Mouse (Mus musculus): Measurements from ENCODE around the gene Rnf208.

Rnf208 gene

GRCm38 (mm10) chr2:25242101-25242506, at the start of gene Rnf208, which contains the start of gene Cysrt1:
Gene Rnf208, plus strand, starts transcription at chr2:25242255.
Gene Cysrt1, minus strand, starts transcription at chr2:25242452.
- no peak for DNase-seq (ENCODE audit: low spot score in 2 of 2)

GRCm38 (mm10) chr2:25193330-25193770, 48.7 kb upstream of the Rnf208 start:
- DNase-seq (ENCODE audit: low spot score in 2 of 2) = peak; percentile 75 to 88

GRCm38 (mm10) chr2:25194006-25194405, 48.0 kb upstream of the Rnf208 start:
- no peak for DNase-seq (ENCODE audit: low spot score in 2 of 2)

- no peak for DNase-seq (ENCODE audit: low spot score in 2 of 2)
These were observed 47.4 kb upstream of the Rnf208 start for GRCm38 (mm10) chr2:25194486-25195171.

- no peak for DNase-seq (ENCODE audit: low spot score in 2 of 2)
These were observed 46.6 kb upstream of the Rnf208 start for GRCm38 (mm10) chr2:25195211-25196156.

GRCm38 (mm10) chr2:25196172-25196954, 45.7 kb upstream of the Rnf208 start, which contains the start of gene Tor4a:
Gene Tor4a, minus strand, starts transcription at chr2:25196886.
- no peak for DNase-seq (ENCODE audit: low spot score in 2 of 2)

- DNase-seq (ENCODE audit: low spot score in 2 of 2) = no peak
These were observed 44.9 kb upstream of the Rnf208 start for GRCm38 (mm10) chr2:25197191-25197590.

GRCm38 (mm10) chr2:25197946-25198345, 44.1 kb upstream of the Rnf208 start:
- no peak for DNase-seq (ENCODE audit: low spot score in 2 of 2)

- no peak for DNase-seq (ENCODE audit: low spot score in 2 of 2)
These were observed 41.4 kb upstream of the Rnf208 start for GRCm38 (mm10) chr2:25200631-25201030.

GRCm38 (mm10) chr2:25203631-25204214, 38.3 kb upstream of the Rnf208 start:
- DNase-seq (ENCODE audit: low spot score in 2 of 2) = no peak

- DNase-seq (ENCODE audit: low spot score in 2 of 2) = no peak
These were observed 34.5 kb upstream of the Rnf208 start for GRCm38 (mm10) chr2:25207593-25207992.

- DNase-seq (ENCODE audit: low spot score in 2 of 2) = no peak
These were observed 31.4 kb upstream of the Rnf208 start for GRCm38 (mm10) chr2:25210686-25211085.

- DNase-seq (ENCODE audit: low spot score in 2 of 2) = peak; percentile 84 to 85
These were observed 30.9 kb upstream of the Rnf208 start, which contains the start of gene Nelfb for GRCm38 (mm10) chr2:25211121-25211670. Gene Nelfb, minus strand, starts transcription at chr2:25211489.

GRCm38 (mm10) chr2:25213266-25213865, 28.7 kb upstream of the Rnf208 start:
- DNase-seq (ENCODE audit: low spot score in 2 of 2) = no peak

- DNase-seq (ENCODE audit: low spot score in 2 of 2) = no peak
These were observed 27.6 kb upstream of the Rnf208 start, which contains the start of gene Stpg3 for GRCm38 (mm10) chr2:25214444-25214843. Gene Stpg3, minus strand, starts transcription at chr2:25214637.

- DNase-seq (ENCODE audit: low spot score in 2 of 2) = no peak
These were observed 24.4 kb upstream of the Rnf208 start for GRCm38 (mm10) chr2:25217666-25218065.

- DNase-seq (ENCODE audit: low spot score in 2 of 2) = no peak
These were observed 23.6 kb upstream of the Rnf208 start, which contains the start of gene Fam166a for GRCm38 (mm10) chr2:25218445-25218844. Gene Fam166a, plus strand, starts transcription at chr2:25218745.

GRCm38 (mm10) chr2:25221331-25221772, 20.7 kb upstream of the Rnf208 start:
- no peak for DNase-seq (ENCODE audit: low spot score in 2 of 2)

GRCm38 (mm10) chr2:25223681-25224491, 18.2 kb upstream of the Rnf208 start:
- DNase-seq (ENCODE audit: low spot score in 2 of 2) = peak in 1 of 2 experiments; percentile 73

GRCm38 (mm10) chr2:25224492-25224765, 17.6 kb upstream of the Rnf208 start, which contains the start of gene Tubb4b:
Gene Tubb4b, minus strand, starts transcription at chr2:25224702.
- no peak for DNase-seq (ENCODE audit: low spot score in 2 of 2)
